Mouse (Mus musculus) limb, embryonic 12.5 days (tissue): ENCODE data around the gene Rhou. TPM values are rescaled to one million over a fixed set of nuclear protein-coding genes. Genes with fewer than 3 reads are reported as not detected.

Experiments used
- ATAC-seq: fragments of 200-750 bp; cut with Nextera tagmentation; 2 replicates; pipeline ENCODE4 v1.8.0; 2017; ENCODE audit warnings: low read depth, moderate TSS enrichment; ENCODE audit not compliant: insufficient number of reproducible peaks, insufficient read depth, low FRiP score, low TSS enrichment
- H3K27ac ChIP-seq: fragments of 300-500 bp; sonication (generic); 2 replicates; pipeline ENCODE4 v1.5.1; 2016; ENCODE audit warnings: mild to moderate bottlenecking, moderate library complexity
- H3K27me3 ChIP-seq: fragments of 300-500 bp; sonication (generic); 2 replicates; pipeline ENCODE4 v1.6.1; 2016; ENCODE audit warnings: mild to moderate bottlenecking, moderate library complexity
- H3K36me3 ChIP-seq: fragments of 300-500 bp; sonication (generic); 2 replicates; pipeline ENCODE4 v1.6.1; 2016; ENCODE audit warnings: mild to moderate bottlenecking, moderate library complexity
- H3K4me1 ChIP-seq: fragments of 300-500 bp; sonication (generic); replicated peaks from 2 replicates; pipeline ENCODE4 v1.6.1; 2016
- H3K4me2 ChIP-seq: fragments of 300-500 bp; sonication (generic); 2 replicates; pipeline ENCODE4 v1.6.1; 2016; ENCODE audit warnings: mild to moderate bottlenecking, moderate library complexity
- H3K4me3 ChIP-seq: fragments of 300-500 bp; sonication (generic); replicated peaks from 2 replicates; pipeline ENCODE4 v1.5.1; 2016; ENCODE audit warnings: mild to moderate bottlenecking
- H3K9ac ChIP-seq: fragments of 300-500 bp; sonication (generic); replicated peaks from 2 replicates; pipeline ENCODE4 v1.6.1; 2016; ENCODE audit warnings: mild to moderate bottlenecking, moderate library complexity
- H3K9me3 ChIP-seq: fragments of 300-500 bp; sonication (generic); 2 replicates; pipeline ENCODE4 v1.6.1; 2016; ENCODE audit warnings: mild to moderate bottlenecking, moderate library complexity
- WGBS: fragments of 180-500 bp; shearing (Covaris S2); methylation state at CpG from one replicate; pipeline ENCODE4 v1.1.7; 2016; 5-methylcytosine and 5-hydroxymethylcytosine counted together
- polyA plus RNA-seq: library from polyadenylated mRNA; unstranded; fragments of >200 nt; fragmentation: Nextera tagmentation; extraction: Ambion mirVana; gene quantifications from 2 replicates; pipeline ENCODE4 v1.2.1, GENCODE M21; 2016

Rhou gene
- polyA plus RNA-seq, 1 experiment from 2014 or later: 8.9 TPM

- Histone ChIP-seq H3K36me3 (no peaks in the 10 kb centered on the region), H3K4me1 (peaks cover 22% of the 10 kb centered on the region), H3K27ac (no peak overlapping the region), H3K4me2 (no peak overlapping the region), H3K9me3 (no peaks in the 10 kb centered on the region), H3K27me3 (peaks cover 5% of the 10 kb centered on the region; the same call in 1 of the 2 replicates), H3K4me3 (no peak overlapping the region), H3K9ac (no peak overlapping the region)
- no peak for ATAC-seq
- WGBS: 54% methylated on average over 9 of the region's 9 CpGs
Observed at GRCm38 (mm10) chr8:123696167-123696566, 42.4 kb downstream of the Rhou start.

- no peaks in the 10 kb centered on the region for H3K9me3 ChIP-seq
- H3K27ac ChIP-seq: no peak overlapping the region
- no peak for ATAC-seq
- WGBS: 62% methylated on average over 5 of the region's 5 CpGs
- peaks cover 26% of the 10 kb centered on the region for H3K4me1 ChIP-seq
- H3K4me3 ChIP-seq: no peak overlapping the region
- no peak overlapping the region for H3K4me2 ChIP-seq
- H3K36me3 ChIP-seq: no peaks in the 10 kb centered on the region
- H3K27me3 ChIP-seq: peaks cover 5% of the 10 kb centered on the region; the same call in 1 of the 2 replicates
- H3K9ac ChIP-seq: no peak overlapping the region
Observed at GRCm38 (mm10) chr8:123697329-123697728, 43.6 kb downstream of the Rhou start.

- 39% methylated on average over 12 of the region's 12 CpGs for WGBS
- ATAC-seq: no peak
- no peaks in the 10 kb centered on the region for H3K9me3 ChIP-seq
- H3K4me1 ChIP-seq: peaks cover 27% of the 10 kb centered on the region
- no peak overlapping the region for H3K4me3 ChIP-seq
- no peak overlapping the region for H3K9ac ChIP-seq
- H3K4me2 ChIP-seq: 0 out of 2 replicates have a peak overlapping the region, but pooled peaks have one; percentile 19
- no peaks in the 10 kb centered on the region for H3K27me3 ChIP-seq
- peak overlapping the region; percentile 20; the same call in 1 of the 2 replicates for H3K27ac ChIP-seq
- no peaks in the 10 kb centered on the region for H3K36me3 ChIP-seq
Observed at GRCm38 (mm10) chr8:123700399-123701070, 46.8 kb downstream of the Rhou start.

GRCm38 (mm10) chr8:123701952-123702587 is 48.3 kb downstream of the Rhou start:
- no peaks in the 10 kb centered on the region for H3K9me3 ChIP-seq
- H3K27ac ChIP-seq: no peak overlapping the region
- no peak overlapping the region for H3K4me2 ChIP-seq
- H3K4me1 ChIP-seq: peaks cover 27% of the 10 kb centered on the region
- no peaks in the 10 kb centered on the region for H3K27me3 ChIP-seq
- H3K36me3 ChIP-seq: no peaks in the 10 kb centered on the region
- no peak overlapping the region for H3K9ac ChIP-seq
- H3K4me3 ChIP-seq: no peak overlapping the region
- 67% methylated on average over 15 of the region's 15 CpGs for WGBS
- ATAC-seq: no peak

- Histone ChIP-seq H3K4me3 (no peak overlapping the region), H3K27ac (no peak overlapping the region), H3K9ac (no peak overlapping the region), H3K27me3 (peaks cover 4% of the 10 kb centered on the region; the same call in 1 of the 2 replicates), H3K4me1 (peaks cover 20% of the 10 kb centered on the region), H3K4me2 (no peak overlapping the region), H3K36me3 (no peaks in the 10 kb centered on the region), H3K9me3 (no peaks in the 10 kb centered on the region)
- WGBS: 72% methylated on average over 5 of the region's 5 CpGs
- ATAC-seq: no peak
Observed at GRCm38 (mm10) chr8:123705376-123705775, 51.6 kb downstream of the Rhou start.

- Histone ChIP-seq H3K4me3 (no peak overlapping the region), H3K27ac (no peak overlapping the region), H3K9ac (no peak overlapping the region), H3K27me3 (peaks cover 4% of the 10 kb centered on the region; the same call in 1 of the 2 replicates), H3K4me1 (peaks cover 17% of the 10 kb centered on the region), H3K4me2 (no peak overlapping the region), H3K36me3 (no peaks in the 10 kb centered on the region), H3K9me3 (no peaks in the 10 kb centered on the region)
- WGBS: 86% methylated on average over 16 of the region's 16 CpGs
- ATAC-seq: no peak
Observed at GRCm38 (mm10) chr8:123707137-123707536, 53.4 kb downstream of the Rhou start.

- Histone ChIP-seq H3K27ac (no peak overlapping the region), H3K4me2 (no peak overlapping the region), H3K9ac (no peak overlapping the region), H3K27me3 (peaks cover 4% of the 10 kb centered on the region; the same call in 1 of the 2 replicates), H3K9me3 (no peaks in the 10 kb centered on the region), H3K36me3 (no peaks in the 10 kb centered on the region), H3K4me1 (peaks cover 15% of the 10 kb centered on the region), H3K4me3 (no peak overlapping the region)
- WGBS: 64% methylated on average over 8 of the region's 8 CpGs
- no peak for ATAC-seq
Observed at GRCm38 (mm10) chr8:123708729-123709128, 55.0 kb downstream of the Rhou start.

GRCm38 (mm10) chr8:123710335-123710734 is 56.6 kb downstream of the Rhou start:
- Histone ChIP-seq H3K4me1 (peaks cover 15% of the 10 kb centered on the region), H3K9ac (no peak overlapping the region), H3K4me2 (no peak overlapping the region), H3K4me3 (no peak overlapping the region), H3K27me3 (peaks cover 4% of the 10 kb centered on the region), H3K9me3 (no peaks in the 10 kb centered on the region), H3K36me3 (no peaks in the 10 kb centered on the region), H3K27ac (no peak overlapping the region)
- 87% methylated on average over 5 of the region's 5 CpGs for whole genome bisulfite sequencing
- no peak for ATAC-seq

Other genes starting within 250 kb of the Rhou start
- not detected in 2 replicates for gene Mc1r, start 246.8 kb upstream of the Rhou start, polyA plus RNA-seq
- gene Tubb3, start 242.5 kb upstream of the Rhou start, polyA plus RNA-seq: 9.1 and 14.4 TPM in 2 replicates
- gene Def8, start 230.4 kb upstream of the Rhou start, polyA plus RNA-seq: 40.4 and 40.6 TPM in 2 replicates
- gene Afg3l1, start 176.0 kb upstream of the Rhou start, polyA plus RNA-seq: 69.5 and 72.0 TPM in 2 replicates
- 12.7 and 13.5 TPM in 2 replicates for gene Dbndd1, start 138.5 kb upstream of the Rhou start, polyA plus RNA-seq
- gene Gas8, start 135.1 kb upstream of the Rhou start, polyA plus RNA-seq: 38.8 and 41.1 TPM in 2 replicates
- gene Rab4a, start 152.1 kb downstream of the Rhou start, polyA plus RNA-seq: 52.4 and 56.3 TPM in 2 replicates
- 7.4 and 8.4 TPM in 2 replicates for gene Ccsap, start 206.3 kb downstream of the Rhou start, polyA plus RNA-seq
- 102 and 120 TPM in 2 replicates for gene Acta1, start 240.8 kb downstream of the Rhou start, polyA plus RNA-seq